Comparison of ENCODE assay signal across 13 mouse cellular contexts in genomic region chr3:128347782-128348574, GRCm38 (mm10).
DNase-seq lines count a peak whose midpoint lies in the region; ATAC-seq and TF ChIP-seq lines count a peak whose summit lies in the region.
"Had no signal": no experiment of that assay in that cellular context is flagged by ENCODE, and none has a peak within 500 bp of the region (broad histone marks: within the 10 kb centered on the region; RNA-seq: fewer than 3 reads in every experiment).

No protein-coding gene starts in this region.

- no peak for ATAC-seq in liver, postnatal 0 days
- no peak for ATAC-seq in liver, embryonic 12.5 days
- ATAC-seq: midbrain, embryonic 16.5 days had no signal

- no peak overlapping the region for H3K27ac ChIP-seq in gastrocnemius, adult 2 months
- H3K27ac ChIP-seq in liver, postnatal 0 days (ENCODE audit: low read depth), result no peak overlapping the region
- H3K27ac ChIP-seq in liver, embryonic 12.5 days, result no peak overlapping the region
- H3K27ac ChIP-seq: hindbrain, embryonic 15.5 days had no signal

- no peak overlapping the region for H3K9ac ChIP-seq in liver, postnatal 0 days (replicated peaks)
- no peak overlapping the region for H3K9ac ChIP-seq in liver, embryonic 12.5 days
- H3K9ac ChIP-seq: hindbrain, embryonic 15.5 days had no signal

- no peaks in the 10 kb centered on the region for H3K4me1 ChIP-seq in liver, postnatal 0 days (ENCODE audit: insufficient read depth)
- H3K4me1 ChIP-seq in liver, embryonic 12.5 days, result no peaks in the 10 kb centered on the region
- H3K4me1 ChIP-seq: hindbrain, embryonic 15.5 days had no signal

- no peaks in the 10 kb centered on the region for H3K27me3 ChIP-seq in liver, postnatal 0 days (ENCODE audit: insufficient read depth, low read length)
- H3K27me3 ChIP-seq in liver, embryonic 12.5 days (replicated peaks), result no peaks in the 10 kb centered on the region; the same call in 1 of the 2 replicates
- H3K27me3 ChIP-seq: hindbrain, embryonic 15.5 days had no signal

- H3K4me2 ChIP-seq in liver, postnatal 0 days (ENCODE audit: low read depth, low read length), result no peak overlapping the region
- H3K4me2 ChIP-seq in liver, embryonic 12.5 days, result no peak overlapping the region
- H3K4me2 ChIP-seq: hindbrain, embryonic 15.5 days; liver, embryonic 11.5 days had no signal

- H3K4me3 ChIP-seq in gastrocnemius, adult 2 months, result no peak overlapping the region
- no peak overlapping the region for H3K4me3 ChIP-seq in liver, postnatal 0 days (ENCODE audit: low read depth, low read length)
- no peak overlapping the region for H3K4me3 ChIP-seq in liver, embryonic 12.5 days
- H3K4me3 ChIP-seq: hindbrain, embryonic 15.5 days had no signal

- intact Hi-C loops in gastrocnemius, adult 2 months (cut with DNase I), result no loop called here

- H3K9me3 ChIP-seq in liver, postnatal 0 days (ENCODE audit: low read length), result no peaks in the 10 kb centered on the region
- no peaks in the 10 kb centered on the region for H3K9me3 ChIP-seq in liver, embryonic 12.5 days (replicated peaks)
- H3K9me3 ChIP-seq: hindbrain, embryonic 15.5 days had no signal

- TF ChIP-seq EP300 in liver, postnatal 0 days (IDR thresholded peaks at IDR 0.05; ENCODE audit: low read depth), result no peak

- H3K36me3 ChIP-seq in liver, postnatal 0 days (replicated peaks; ENCODE audit: insufficient read depth, low read length), result no peaks in the 10 kb centered on the region
- no peaks in the 10 kb centered on the region for H3K36me3 ChIP-seq in liver, embryonic 12.5 days
- H3K36me3 ChIP-seq: hindbrain, embryonic 15.5 days had no signal

- no peak for DNase-seq in gastrocnemius, adult 2 months
- no peak for DNase-seq in gastrocnemius, postnatal 10 days
- no peak for DNase-seq in liver, postnatal 0 days
- peak; percentile 11 for DNase-seq in brain, adult 2 months (ENCODE audit: low read depth, low spot score)
- peak; percentile 20 for DNase-seq in mesoderm, embryonic 11.5 days (ENCODE audit: low read depth, low spot score)
- DNase-seq in frontal cortex, postnatal 36 days (ENCODE audit: low spot score in 2 of 2), result no peak
- DNase-seq: adrenal gland, postnatal 36 days; heart, adult 18-20 months; lung, postnatal 14 days had no signal

- 56% methylated on average over 8 of the region's 8 CpGs for WGBS in liver, postnatal 0 days (ENCODE audit: insufficient replicate concordance)
- WGBS in liver, embryonic 12.5 days (ENCODE audit: insufficient replicate concordance), result 49% methylated on average over 8 of the region's 8 CpGs

- peak; percentile 20; the same call in 1 of the 2 replicates for TF ChIP-seq CTCF in gastrocnemius, adult 2 months (IDR thresholded peaks at IDR 0.05)
- TF ChIP-seq CTCF in liver, postnatal 0 days (IDR thresholded peaks at IDR 0.05; ENCODE audit: low read depth), result peak; percentile 1; the same call in 1 of the 2 replicates

Comparison
In these comparisons a context has a peak if more than half of its experiments do, and no peak if none do; other contexts are left out.
1. DNase-seq: peak in brain, adult 2 months (single experiment) and mesoderm, embryonic 11.5 days (single experiment); none in gastrocnemius, adult 2 months (single experiment), gastrocnemius, postnatal 10 days (single experiment), liver, postnatal 0 days (single experiment) and frontal cortex, postnatal 36 days (0 of 2).